Mouse (Mus musculus) erythroblast, adult 5-6 weeks (primary cell): ENCODE measurements at regions not wholly inside any gene's neighbourhood (a gene's known extent, or its start where the extent isn't known, plus 50 kb on each side); places are given as distances from the start of the nearest gene placed in this dataset.

Experiments
- ATAC-seq: replicated peaks from 2 replicates; pipeline ENCODE4 v1.8.0; 2016; ENCODE audit warnings: moderate number of reproducible peaks, mild to moderate bottlenecking, moderate TSS enrichment, inconsistent platforms; ENCODE audit not compliant: poor library complexity, low FRiP score, severe bottlenecking

DNA sequence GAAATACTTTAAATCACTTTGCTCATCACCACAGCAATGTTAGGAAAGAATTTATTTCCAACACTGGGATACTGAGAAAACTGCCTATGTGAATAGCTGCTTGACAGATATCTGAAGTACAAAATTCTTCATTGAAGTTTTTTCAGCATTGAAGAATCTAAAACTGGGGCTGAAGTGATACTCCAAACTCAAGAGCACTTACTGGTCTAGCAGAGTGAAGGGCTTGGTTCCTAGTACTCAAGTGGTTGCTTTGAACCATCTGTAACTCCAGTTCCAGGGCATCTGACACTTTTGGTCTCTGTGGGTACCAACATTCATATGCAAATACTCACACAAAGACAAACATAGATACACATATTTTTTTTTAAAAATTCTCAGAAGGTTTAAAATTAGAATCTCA lies 385.2 kb downstream of the Tex13c3 start:
- ATAC-seq, result no peak

GRCm38 (mm10) chrX:19084435-19084834 lies 396.7 kb downstream of the Tex13c3 start:
- ATAC-seq, result no peak

- no peak for ATAC-seq
Observed at GRCm38 (mm10) chrX:19080021-19080420, 401.1 kb downstream of the Tex13c3 start.
